Mouse (Mus musculus) WW6 (cell line): ENCODE data around the gene Pik3cd.

ENCODE experiments used
- DNase-seq: peaks from one replicate; pipeline ENCODE4 v3.0.0-alpha.2; 2013; ENCODE audit warnings: low read depth, low spot score

Pik3cd gene

GRCm38 (mm10) chr4:149609256-149610025 is 92.9 kb downstream of the Pik3cd start:
- DNase-seq: no peak

GRCm38 (mm10) chr4:149608309-149608638 is 94.1 kb downstream of the Pik3cd start:
- no peak for DNase-seq

GRCm38 (mm10) chr4:149607591-149608308 is 94.6 kb downstream of the Pik3cd start:
- no peak for DNase-seq

GRCm38 (mm10) chr4:149606766-149607358 is 95.5 kb downstream of the Pik3cd start:
- DNase-seq: no peak

- DNase-seq: no peak
Measured at GRCm38 (mm10) chr4:149606056-149606455, 96.3 kb downstream of the Pik3cd start.

- no peak for DNase-seq
Measured at GRCm38 (mm10) chr4:149604518-149604917, 97.9 kb downstream of the Pik3cd start.

- no peak for DNase-seq
Measured at GRCm38 (mm10) chr4:149603860-149604259, 98.5 kb downstream of the Pik3cd start.

GRCm38 (mm10) chr4:149602236-149602635 is 100.1 kb downstream of the Pik3cd start:
- no peak for DNase-seq

- DNase-seq: no peak
Measured at GRCm38 (mm10) chr4:149601484-149601883, 100.9 kb downstream of the Pik3cd start.

GRCm38 (mm10) chr4:149600130-149600529 is 102.2 kb downstream of the Pik3cd start:
- no peak for DNase-seq

GRCm38 (mm10) chr4:149599549-149599948 is 102.8 kb downstream of the Pik3cd start:
- no peak for DNase-seq
